Mouse (Mus musculus) large intestine, adult 2 months (tissue): ENCODE data around the gene Plin2. TPM values are rescaled to one million over a fixed set of nuclear protein-coding genes. Genes with fewer than 3 reads are reported as not detected.

Experiments used
- DNase-seq: peaks from one replicate; pipeline ENCODE4 v3.0.0-alpha.2; 2012; ENCODE audit warnings: low read depth, low spot score
- WGBS: fragments of 180-500 bp; shearing (Covaris S2); methylation state at CpG from one replicate; pipeline ENCODE4 v1.1.7; 2018; 5-methylcytosine and 5-hydroxymethylcytosine counted together
- polyA plus RNA-seq: library from polyadenylated mRNA; depleted of rRNA; stranded (reverse); fragments of >200 nt; gene quantifications from 2 replicates; pipeline ENCODE4 v1.2.3, GENCODE M21; 2012; rRNA removed

Gene Plin2
- polyA plus RNA-seq, result 74.8 and 99.5 TPM in 2 replicates

DNA sequence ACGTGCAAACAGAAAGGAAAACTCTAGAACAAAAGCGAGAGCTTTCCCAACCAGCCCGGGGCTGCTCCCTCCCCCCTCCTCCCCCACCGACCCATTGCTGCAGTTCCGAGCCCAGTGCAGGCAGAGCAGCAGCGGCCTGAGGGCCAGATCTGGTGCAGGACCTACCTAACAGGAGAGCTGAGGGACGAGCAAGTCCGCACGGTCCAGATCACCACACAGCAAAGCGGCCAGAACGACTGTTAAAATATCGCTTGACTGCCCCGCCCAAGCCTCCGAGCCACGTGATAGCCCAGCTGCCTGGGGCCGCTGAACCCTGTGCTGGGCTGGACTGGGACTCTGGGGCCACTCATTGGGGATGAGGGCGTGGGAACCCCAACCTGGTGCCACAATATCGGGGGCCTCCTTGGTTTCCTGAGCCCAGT, at the start of gene Plin2:
Plin2 (minus strand) TSS at position 281 of the 422 bp plus-strand sequence.
- DNase-seq, result peak; percentile 69
- WGBS, result under 1% methylated on average over 18 of the region's 18 CpGs

DNA sequence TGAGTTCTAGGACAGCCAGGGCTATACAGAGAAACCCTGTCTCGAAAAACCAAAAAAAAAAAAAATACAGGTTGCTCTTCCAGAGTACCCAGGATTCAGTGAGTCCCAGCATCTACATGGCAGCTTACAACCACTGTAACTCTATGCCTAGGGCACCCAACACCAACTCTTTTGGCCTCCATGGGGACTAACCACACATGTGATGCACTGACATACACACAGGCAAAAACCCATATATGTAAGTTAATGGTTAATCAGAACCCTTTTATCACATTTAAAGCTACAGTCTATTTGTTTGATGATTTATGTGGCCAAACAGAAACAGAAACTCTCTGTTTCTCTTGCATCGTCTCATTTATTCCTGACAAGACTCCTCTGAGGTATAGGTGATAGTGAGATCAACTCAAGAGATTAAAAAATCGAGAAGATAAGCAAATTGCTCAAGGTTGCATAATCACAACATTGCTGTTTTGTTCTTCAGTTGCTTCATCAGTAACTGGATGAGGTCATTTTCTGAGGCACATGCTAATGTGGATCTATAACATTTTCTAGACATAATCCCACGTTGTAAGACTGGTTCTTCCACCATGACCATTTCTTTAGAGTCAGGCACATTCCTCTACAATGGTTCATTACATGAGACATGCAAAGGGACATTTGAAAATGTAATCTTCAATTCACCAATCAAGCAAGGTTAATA, 49.2 kb upstream of the Plin2 start:
- no peak for DNase-seq
- WGBS, result 36% methylated on average over 4 of the region's 4 CpGs

GRCm38 (mm10) chr4:86717176-86717575, 47.3 kb upstream of the Plin2 start:
- 59% methylated on average over 1 of the region's 1 CpGs for WGBS
- no peak for DNase-seq

- DNase-seq, result no peak
- 45% methylated on average over 1 of the region's 1 CpGs for WGBS
Observed at GRCm38 (mm10) chr4:86715341-86715740, 45.5 kb upstream of the Plin2 start.

DNA sequence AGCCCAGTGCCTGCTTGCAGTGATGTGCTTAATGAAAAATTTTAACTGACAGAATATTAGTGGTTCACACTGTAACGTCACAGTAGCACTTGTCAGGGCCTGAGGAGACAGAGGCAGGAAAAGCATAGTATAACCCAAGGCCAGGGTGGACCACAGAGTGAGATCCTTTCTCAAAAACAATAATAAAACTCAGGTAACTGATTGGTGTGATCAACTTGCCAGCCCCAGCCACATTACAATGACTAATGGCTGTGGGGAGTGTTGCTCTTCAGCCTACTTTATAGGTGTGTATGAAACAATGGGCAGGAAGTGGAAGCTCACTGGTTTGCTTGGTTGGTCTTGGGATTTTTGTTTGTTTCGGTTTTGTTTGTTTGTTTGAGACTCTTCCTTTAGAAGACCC, 43.7 kb upstream of the Plin2 start:
- DNase-seq, result no peak
- 20% methylated on average over 2 of the region's 2 CpGs for WGBS

DNA sequence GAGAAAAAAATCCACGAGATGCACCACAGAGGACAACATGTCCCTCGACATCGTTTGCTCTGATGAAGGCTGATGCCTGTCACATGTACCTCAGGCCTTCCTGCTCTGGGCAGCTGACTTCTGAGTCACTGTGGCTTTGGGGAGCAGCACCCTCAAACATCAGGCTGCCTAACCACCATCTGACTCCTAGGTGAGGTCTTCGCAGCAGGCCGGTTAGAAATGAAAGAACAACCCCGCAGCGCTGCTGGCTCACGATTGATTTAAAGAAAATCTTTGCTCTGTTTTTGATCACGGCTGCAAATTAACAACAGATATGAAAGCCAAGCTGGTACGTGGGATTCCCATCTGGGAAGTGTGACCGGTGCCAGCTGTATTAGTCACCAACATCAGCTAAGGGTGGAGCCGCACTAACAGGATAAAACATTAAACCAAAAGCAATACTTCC, 42.9 kb upstream of the Plin2 start:
- 15% methylated on average over 12 of the region's 12 CpGs for WGBS
- DNase-seq, result no peak

GRCm38 (mm10) chr4:86710666-86711215, 40.9 kb upstream of the Plin2 start:
- DNase-seq, result no peak
- WGBS, result 19% methylated on average over 4 of the region's 4 CpGs

- DNase-seq, result no peak
- 75% methylated on average over 6 of the region's 6 CpGs for WGBS
Observed at GRCm38 (mm10) chr4:86710034-86710650, 40.3 kb upstream of the Plin2 start.

DNA sequence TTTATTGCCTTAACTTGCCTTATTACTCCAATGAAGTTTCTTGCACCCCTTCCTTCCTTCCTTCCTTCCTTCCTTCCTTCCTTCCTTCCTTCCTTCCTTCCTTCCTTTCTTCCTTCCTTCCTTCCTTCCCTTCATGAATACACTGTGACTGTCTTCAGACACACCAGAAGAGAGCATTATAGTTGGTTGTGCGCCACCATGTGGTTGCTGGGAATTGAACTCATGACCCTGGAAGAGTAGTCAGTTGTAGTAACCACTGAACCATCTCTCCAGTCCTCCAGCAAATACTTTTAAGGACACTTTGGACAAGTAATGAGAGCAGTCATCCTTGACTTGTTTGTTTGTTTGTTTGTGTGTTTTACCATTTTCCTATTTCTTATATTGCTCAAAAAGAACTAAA, 38.9 kb upstream of the Plin2 start:
- 58% methylated on average over 1 of the region's 1 CpGs for WGBS
- DNase-seq, result no peak

GRCm38 (mm10) chr4:86699161-86699865, 29.5 kb upstream of the Plin2 start:
- 49% methylated on average over 5 of the region's 5 CpGs for WGBS
- DNase-seq, result no peak

GRCm38 (mm10) chr4:86696890-86697289, 27.0 kb upstream of the Plin2 start:
- no peak for DNase-seq
- 9% methylated on average over 4 of the region's 4 CpGs for WGBS

DNA sequence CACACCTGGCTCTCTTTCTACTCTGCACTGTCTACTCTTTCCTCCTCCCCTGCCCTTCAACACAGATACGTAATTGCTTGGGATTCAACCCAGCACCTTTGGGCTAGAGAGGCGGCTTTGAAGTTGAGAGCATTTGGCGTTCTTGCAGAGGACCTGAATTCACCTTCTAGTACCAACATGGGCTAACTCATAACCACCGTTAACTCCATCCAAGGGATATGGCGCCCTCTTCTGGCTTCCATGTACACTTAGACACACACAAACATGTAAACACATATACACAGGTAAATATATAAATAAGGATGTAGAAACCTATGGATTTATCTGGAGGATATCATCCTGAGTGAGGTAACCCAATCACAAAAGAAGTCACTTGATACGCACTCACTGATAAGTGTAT, 25.2 kb upstream of the Plin2 start:
- DNase-seq, result no peak
- 28% methylated on average over 6 of the region's 6 CpGs for WGBS

GRCm38 (mm10) chr4:86692931-86693330, 23.1 kb upstream of the Plin2 start:
- WGBS, result 92% methylated on average over 7 of the region's 7 CpGs
- DNase-seq, result no peak

DNA sequence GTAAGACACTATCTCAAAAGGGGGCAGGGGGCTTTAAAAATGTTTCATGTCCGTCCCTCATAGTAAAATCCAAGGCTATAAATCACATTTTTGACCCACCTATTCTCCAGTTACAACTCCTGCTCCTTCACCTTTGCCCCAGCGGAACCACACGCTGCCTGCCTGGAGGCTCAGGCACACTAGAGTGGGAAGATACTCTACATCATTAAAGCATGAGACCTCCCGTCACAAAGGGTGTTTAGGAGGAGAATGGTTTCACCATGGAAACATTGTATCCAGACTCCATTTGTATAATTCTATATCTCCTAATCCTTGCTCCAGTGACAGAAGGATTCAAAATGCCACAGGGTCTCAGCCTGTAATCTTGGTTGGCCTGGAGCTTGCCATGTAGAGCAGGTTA, 21.4 kb upstream of the Plin2 start:
- WGBS, result 59% methylated on average over 4 of the region's 4 CpGs
- DNase-seq, result no peak

DNA sequence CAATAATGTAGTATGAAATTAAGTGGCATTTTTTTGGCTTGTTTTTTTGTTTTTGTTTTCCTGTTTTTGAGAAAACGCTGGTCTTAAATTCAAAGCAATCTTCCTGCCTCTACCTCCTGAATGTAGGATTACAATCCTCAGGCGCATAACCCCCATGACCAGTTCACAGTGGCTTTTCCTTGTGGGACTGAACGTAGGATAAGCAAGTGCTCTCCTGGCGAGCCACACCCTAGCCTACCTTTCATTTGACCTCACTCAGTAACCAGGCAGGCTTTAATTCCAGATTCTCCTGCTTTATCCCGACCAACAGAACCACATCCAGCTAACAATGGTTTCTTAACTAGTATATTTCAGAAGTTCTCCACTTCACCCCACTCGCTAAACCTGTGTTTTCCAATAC, 20.9 kb upstream of the Plin2 start:
- DNase-seq, result no peak
- WGBS, result 50% methylated on average over 6 of the region's 6 CpGs

DNA sequence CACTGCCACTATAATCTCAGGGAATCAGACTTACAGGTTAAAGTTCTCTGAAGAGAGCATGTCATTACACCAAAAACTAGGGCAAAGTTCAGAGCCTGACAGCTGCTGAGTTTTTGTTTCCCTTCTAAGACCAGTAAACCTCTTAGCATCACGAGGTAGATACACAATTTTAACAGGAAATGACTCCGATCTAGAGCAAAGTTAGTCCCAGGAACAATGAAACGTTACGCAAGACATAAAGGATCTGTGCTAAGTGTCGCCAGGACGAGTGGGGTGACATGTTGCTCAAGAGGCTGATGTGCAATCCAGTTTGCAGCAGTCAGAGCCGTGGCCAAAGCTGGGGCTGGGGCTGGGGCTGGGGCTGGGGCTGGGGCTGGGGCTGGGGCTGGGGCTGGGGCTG, 20.3 kb upstream of the Plin2 start:
- peak; percentile 90 for DNase-seq
- WGBS, result 12% methylated on average over 7 of the region's 7 CpGs

DNA sequence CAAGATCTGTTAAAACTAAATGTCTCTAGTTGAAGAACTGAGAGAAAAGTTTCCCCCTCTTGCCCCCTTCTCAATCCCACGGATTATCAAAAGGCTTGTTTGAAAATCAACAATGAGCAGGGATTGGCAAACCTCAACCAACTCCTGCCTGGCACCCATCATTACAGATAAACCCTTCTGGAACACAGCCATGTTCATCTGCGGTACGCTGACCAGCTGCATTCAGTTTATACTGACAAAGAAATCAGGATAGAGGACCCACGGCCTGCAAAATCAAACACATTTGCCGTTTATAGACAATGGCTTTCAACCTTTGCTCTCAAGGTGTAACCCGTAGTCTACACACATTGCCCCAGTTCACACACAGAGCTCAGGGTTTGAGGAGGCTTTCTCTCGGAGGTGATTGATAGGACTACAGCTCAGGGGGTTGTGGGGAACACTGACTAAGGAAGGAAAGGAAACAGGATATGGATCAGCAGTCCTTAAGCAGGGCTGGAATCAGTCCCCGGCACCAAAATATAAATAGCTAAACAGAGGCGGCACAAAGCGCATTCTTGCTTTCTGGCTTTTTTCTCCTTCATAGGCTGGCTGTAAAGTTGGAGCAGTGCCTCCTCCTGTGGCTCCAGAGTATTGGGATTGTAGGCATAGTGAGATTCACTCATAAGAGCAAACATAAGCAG, 19.3 kb upstream of the Plin2 start:
- DNase-seq, result no peak
- WGBS, result 18% methylated on average over 10 of the region's 10 CpGs

- no peak for DNase-seq
- 15% methylated on average over 3 of the region's 3 CpGs for WGBS
Observed at GRCm38 (mm10) chr4:86686564-86686963, 16.7 kb upstream of the Plin2 start.

- WGBS, result 6% methylated on average over 2 of the region's 2 CpGs
- DNase-seq, result peak; percentile 56
Observed at GRCm38 (mm10) chr4:86686009-86686366, 16.1 kb upstream of the Plin2 start.
